Mouse (Mus musculus): ENCODE data around the gene Cep55.

Cep55 gene

GRCm38 (mm10) chr19:38043281-38043981 is 11.4 kb upstream of the Cep55 start, which contains the start of gene Myof:
TSS of gene Myof (minus strand) at chr19:38043577.
- peak; percentile 12 for DNase-seq (ENCODE audit: low spot score)

- no peak for DNase-seq (ENCODE audit: low spot score)
Measured at GRCm38 (mm10) chr19:38045198-38045597, 9.6 kb upstream of the Cep55 start.

- DNase-seq (ENCODE audit: low spot score), result no peak
Measured at GRCm38 (mm10) chr19:38049686-38050085, 5.1 kb upstream of the Cep55 start.

GRCm38 (mm10) chr19:38053227-38054041 is 1.4 kb upstream of the Cep55 start:
- DNase-seq (ENCODE audit: low spot score), result peak; percentile 40

GRCm38 (mm10) chr19:38054149-38054719 is 577 bp upstream of the Cep55 start:
- peak; percentile 67 for DNase-seq (ENCODE audit: low spot score)

GRCm38 (mm10) chr19:38055798-38056197 is 987 bp downstream of the Cep55 start:
- no peak for DNase-seq (ENCODE audit: low spot score)

- DNase-seq (ENCODE audit: low spot score), result no peak
Measured at GRCm38 (mm10) chr19:38056276-38056675, 1.5 kb downstream of the Cep55 start.

GRCm38 (mm10) chr19:38056931-38057330 is 2.1 kb downstream of the Cep55 start:
- no peak for DNase-seq (ENCODE audit: low spot score)

GRCm38 (mm10) chr19:38063201-38063600 is 8.4 kb downstream of the Cep55 start:
- no peak for DNase-seq (ENCODE audit: low spot score)

GRCm38 (mm10) chr19:38064051-38064450 is 9.2 kb downstream of the Cep55 start:
- DNase-seq (ENCODE audit: low spot score), result no peak

- no peak for DNase-seq (ENCODE audit: low spot score)
Measured at GRCm38 (mm10) chr19:38073226-38073625, 18.4 kb downstream of the Cep55 start.

- no peak for DNase-seq (ENCODE audit: low spot score)
Measured at GRCm38 (mm10) chr19:38075051-38075450, 20.2 kb downstream of the Cep55 start.

- peak; percentile 65 for DNase-seq (ENCODE audit: low spot score)
Measured at GRCm38 (mm10) chr19:38076251-38076650, 21.4 kb downstream of the Cep55 start.

- DNase-seq (ENCODE audit: low spot score), result no peak
Measured at GRCm38 (mm10) chr19:38077851-38078540, 23.2 kb downstream of the Cep55 start.

- DNase-seq (ENCODE audit: low spot score), result no peak
Measured at GRCm38 (mm10) chr19:38081361-38081760, 26.6 kb downstream of the Cep55 start.

GRCm38 (mm10) chr19:38082931-38083525 is 28.2 kb downstream of the Cep55 start:
- DNase-seq (ENCODE audit: low spot score), result no peak

- DNase-seq (ENCODE audit: low spot score), result no peak
Measured at GRCm38 (mm10) chr19:38085841-38086240, 31.0 kb downstream of the Cep55 start.

- DNase-seq (ENCODE audit: low spot score), result peak; percentile 68
Measured at GRCm38 (mm10) chr19:38086948-38087551, 32.2 kb downstream of the Cep55 start.

- no peak for DNase-seq (ENCODE audit: low spot score)
Measured at GRCm38 (mm10) chr19:38089358-38089757, 34.5 kb downstream of the Cep55 start.

GRCm38 (mm10) chr19:38091512-38091985 is 36.7 kb downstream of the Cep55 start:
- DNase-seq (ENCODE audit: low spot score), result no peak

- no peak for DNase-seq (ENCODE audit: low spot score)
Measured at GRCm38 (mm10) chr19:38096231-38096630, 41.4 kb downstream of the Cep55 start.
